ENCODE assay signal across 19 mouse cellular contexts in the genomic region with DNA sequence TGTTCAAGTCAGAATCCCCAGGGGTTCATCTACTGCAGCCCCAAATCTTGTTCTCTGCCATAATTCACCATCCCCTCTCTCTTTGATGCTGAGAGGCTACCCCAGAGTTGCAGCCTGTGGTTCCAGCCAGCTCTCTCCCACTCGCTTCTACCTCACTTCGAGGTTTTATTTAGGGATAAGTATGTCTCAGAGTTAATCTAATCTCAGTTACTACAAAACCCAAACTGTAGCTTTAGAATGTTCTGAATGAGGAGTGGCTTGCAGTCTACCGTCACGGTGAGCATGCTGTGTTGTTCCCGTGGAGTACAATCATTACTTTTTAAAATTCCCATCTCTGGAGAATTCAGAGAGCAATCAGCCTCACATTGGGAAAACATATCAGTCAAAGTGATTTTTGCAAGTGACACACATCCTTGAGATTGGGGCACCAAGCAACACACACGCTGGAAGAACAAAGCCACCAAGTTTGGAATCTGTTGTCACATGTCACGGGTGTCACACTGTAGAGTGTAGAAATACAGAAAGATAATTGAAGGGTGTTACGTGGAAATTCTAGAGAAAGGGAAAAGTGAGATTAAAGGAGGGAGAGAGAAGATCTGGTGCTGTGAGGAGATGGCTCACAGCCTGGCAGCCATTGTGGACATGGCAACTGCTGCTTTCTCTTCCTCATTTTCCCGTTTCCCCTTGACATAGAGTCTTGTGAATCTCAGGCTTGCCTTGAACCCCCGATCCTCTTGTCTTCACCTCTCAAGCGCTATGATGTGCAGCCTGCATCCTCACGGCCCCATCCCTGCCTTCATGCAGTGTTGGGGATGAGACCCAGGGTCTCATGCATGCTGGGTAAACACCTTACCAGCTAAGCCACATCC.
DNase-seq lines count a peak whose midpoint lies in the region; ATAC-seq lines count a peak whose summit lies in the region.
"Had no signal": no experiment of that assay in that cellular context is flagged by ENCODE, and none has a peak within 500 bp of the region (broad histone marks: within the 10 kb centered on the region; RNA-seq: fewer than 3 reads in every experiment).

No protein-coding gene starts in this region.

- H3K27ac ChIP-seq in heart, embryonic 10.5 days = 0 out of 2 replicates have a peak overlapping the region, but pooled peaks have one; percentile 22
- H3K27ac ChIP-seq: embryonic facial prominence, embryonic 15.5 days; forebrain, embryonic 10.5 days; hindbrain, embryonic 15.5 days had no signal

- H3K4me3 ChIP-seq in heart, embryonic 10.5 days = no peak overlapping the region
- H3K4me3 ChIP-seq: embryonic facial prominence, embryonic 15.5 days; erythroblast, embryonic 14.5 days; forebrain, embryonic 10.5 days; hindbrain, embryonic 15.5 days had no signal

- H3K36me3 ChIP-seq in heart, embryonic 10.5 days = no peaks in the 10 kb centered on the region
- H3K36me3 ChIP-seq: embryonic facial prominence, embryonic 15.5 days; forebrain, embryonic 10.5 days; hindbrain, embryonic 15.5 days had no signal

- no peak for DNase-seq in heart, embryonic 10.5 days (ENCODE audit: low spot score)
- DNase-seq in heart, adult 8-10 months (ENCODE audit: low spot score) = no peak
- peak; percentile 26 to 30 for DNase-seq in B cell, adult 2 months
- peak; percentile 25 for DNase-seq in brain, adult 2 months (ENCODE audit: low read depth, low spot score)
- DNase-seq in spleen, adult 18-20 months = no peak
- DNase-seq: adrenal gland, postnatal 25 days; cerebellum, adult 2 months; cerebellum, postnatal 10 days; embryo, embryonic 11 days; gastrocnemius, postnatal 10 days; heart, postnatal 36 days; kidney, adult 8-10 months had no signal

- H3K27me3 ChIP-seq in heart, embryonic 10.5 days (ENCODE audit: insufficient read depth, poor library complexity, severe bottlenecking) = no peaks in the 10 kb centered on the region
- H3K27me3 ChIP-seq: embryonic facial prominence, embryonic 15.5 days; hindbrain, embryonic 15.5 days had no signal

- peak; percentile 29; the same call in 1 of the 2 replicates for ATAC-seq in megakaryocyte progenitor cell, adult 5-6 weeks (replicated peaks; ENCODE audit: poor library complexity)
- ATAC-seq in CD4-positive, CD25-positive, alpha-beta regulatory T cell, adult 4 months = no peak
- ATAC-seq: intestine, postnatal 0 days had no signal

- no peaks in the 10 kb centered on the region for H3K9me3 ChIP-seq in heart, embryonic 10.5 days
- H3K9me3 ChIP-seq: embryonic facial prominence, embryonic 15.5 days; forebrain, embryonic 10.5 days; hindbrain, embryonic 15.5 days had no signal

- peaks cover 33% of the 10 kb centered on the region for H3K4me1 ChIP-seq in heart, embryonic 10.5 days
- H3K4me1 ChIP-seq: embryonic facial prominence, embryonic 15.5 days; hindbrain, embryonic 15.5 days had no signal

- 50% methylated on average over 12 of the region's 12 CpGs for WGBS in heart, embryonic 10.5 days

Comparison
In these comparisons a context has a peak if more than half of its experiments do, and no peak if none do; other contexts are left out.
1. DNase-seq: peak in B cell, adult 2 months (2 of 2) and brain, adult 2 months (single experiment); none in heart, embryonic 10.5 days (single experiment), heart, adult 8-10 months (single experiment) and spleen, adult 18-20 months (0 of 2).